Mouse (Mus musculus) cerebellum, adult 11-12 months (tissue): ENCODE data around the gene Ssna1.

Experiments
- DNase-seq: peaks from one replicate; pipeline ENCODE4 v3.0.0; 2022

The Ssna1 gene

GRCm38 (mm10) chr2:25271827-25272511 is at the start of gene Ssna1, which contains the start of gene Anapc2:
Gene Ssna1, minus strand, starts transcription at chr2:25272438.
Gene Anapc2, plus strand, starts transcription at chr2:25272478.
- peak; percentile 96 for DNase-seq

DNA sequence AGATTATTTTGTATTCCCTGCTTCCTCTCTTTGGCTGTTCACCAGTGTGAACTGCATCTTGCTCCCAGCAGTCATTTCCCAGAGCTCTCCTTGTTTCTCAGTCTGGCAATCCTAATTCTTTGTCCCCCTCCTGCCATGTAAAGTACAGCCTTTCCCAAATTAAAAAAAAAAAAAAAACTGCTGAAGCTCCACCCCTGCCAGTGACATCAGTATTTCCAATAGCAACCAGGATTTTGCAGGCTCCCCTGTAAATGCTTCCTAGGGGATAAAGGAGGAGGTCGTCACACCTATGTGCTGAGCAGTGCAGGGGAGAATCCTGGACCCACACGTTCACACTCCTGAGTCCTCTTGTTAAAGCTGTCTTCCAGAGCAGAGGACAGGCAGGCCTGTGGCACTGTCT is 47.8 kb upstream of the Ssna1 start:
- DNase-seq = no peak

DNA sequence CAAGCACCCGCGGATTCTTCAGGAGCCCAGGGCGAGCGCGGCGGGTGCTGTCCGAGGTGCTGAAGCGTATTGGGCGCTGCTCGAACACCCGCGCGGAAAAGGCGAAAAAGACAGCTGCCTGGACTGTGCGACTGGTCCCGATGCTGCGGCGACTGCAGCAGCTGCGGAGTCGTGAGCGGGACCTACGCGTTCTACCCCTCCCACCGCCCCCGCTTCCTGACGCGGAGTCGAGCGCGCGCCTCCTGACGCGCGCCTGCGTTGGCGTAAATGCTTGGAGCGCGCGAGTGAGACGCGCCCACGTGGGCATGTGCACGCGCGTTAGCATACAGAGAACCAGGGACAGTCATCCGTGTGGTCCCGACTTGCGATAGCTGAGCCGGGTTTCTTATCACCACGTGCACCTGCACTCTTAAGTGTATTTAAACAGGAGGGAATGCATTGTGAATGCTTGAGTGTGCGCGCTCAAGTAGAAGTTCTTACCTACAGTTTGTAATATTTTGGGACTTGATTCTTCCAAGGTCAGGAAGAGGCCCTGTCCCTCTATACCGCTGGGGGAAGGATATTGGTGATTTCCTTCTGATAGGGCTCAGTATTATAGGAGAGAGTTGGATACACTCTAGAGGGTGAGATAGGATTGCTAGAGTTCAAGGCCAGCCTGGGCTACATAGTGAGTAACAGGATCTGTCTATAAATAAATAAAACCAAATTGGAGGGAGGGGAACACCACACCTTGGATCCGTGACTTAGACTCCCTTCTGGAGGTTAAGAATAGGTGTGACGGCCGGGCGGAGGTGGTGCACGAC is 46.9 kb upstream of the Ssna1 start, which contains the start of gene Grin1:
Grin1 (minus strand) TSS at position 217 of the 803 bp plus-strand sequence.
- DNase-seq = peak; percentile 90

GRCm38 (mm10) chr2:25318119-25318966 is 46.1 kb upstream of the Ssna1 start:
- peak; percentile 77 for DNase-seq

DNA sequence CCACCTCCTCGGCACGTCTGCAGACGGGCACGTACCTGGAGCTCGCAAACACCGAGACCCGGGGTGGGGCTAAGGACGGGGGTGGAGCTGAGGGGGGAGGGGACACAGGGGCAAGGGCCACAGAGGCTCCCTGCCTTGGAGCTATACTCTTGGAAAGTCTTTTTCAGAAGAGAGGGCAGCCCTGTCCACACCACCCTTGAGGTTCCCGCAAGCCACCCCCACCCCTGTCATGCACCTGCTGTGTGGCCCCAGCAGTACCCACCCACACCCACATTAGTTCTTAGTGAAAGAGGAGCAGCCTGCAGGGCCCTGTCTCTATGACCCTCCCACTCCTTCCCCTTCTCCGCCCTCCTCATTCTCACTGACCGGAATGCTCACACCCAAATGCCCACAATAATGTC is 39.3 kb upstream of the Ssna1 start:
- DNase-seq = no peak

DNA sequence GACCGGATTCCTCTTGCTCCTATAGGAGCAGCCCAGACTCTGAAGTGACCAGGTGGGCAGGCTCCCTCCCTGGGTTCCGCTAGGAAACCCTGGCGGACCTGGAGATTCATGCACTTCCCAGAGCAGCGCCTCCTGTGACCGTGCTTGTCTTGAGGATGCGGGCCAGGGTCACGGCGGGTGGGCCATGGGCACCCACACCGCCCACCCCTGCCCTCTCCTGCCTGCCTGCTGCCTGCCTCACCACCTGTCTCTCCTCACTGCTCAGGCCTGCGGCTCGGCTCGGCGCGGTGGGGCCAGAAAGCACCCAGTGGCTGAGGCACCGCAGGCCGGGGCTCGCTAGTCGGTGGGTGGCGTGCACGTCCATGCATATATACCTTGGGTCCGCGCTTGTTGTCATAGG is 38.7 kb upstream of the Ssna1 start:
- DNase-seq = no peak

GRCm38 (mm10) chr2:25310180-25310579 is 37.9 kb upstream of the Ssna1 start:
- no peak for DNase-seq

- DNase-seq = no peak
Measured at GRCm38 (mm10) chr2:25305587-25306359, 33.5 kb upstream of the Ssna1 start.

- peak; percentile 51 for DNase-seq
Measured at GRCm38 (mm10) chr2:25304657-25305541, 32.7 kb upstream of the Ssna1 start.

DNA sequence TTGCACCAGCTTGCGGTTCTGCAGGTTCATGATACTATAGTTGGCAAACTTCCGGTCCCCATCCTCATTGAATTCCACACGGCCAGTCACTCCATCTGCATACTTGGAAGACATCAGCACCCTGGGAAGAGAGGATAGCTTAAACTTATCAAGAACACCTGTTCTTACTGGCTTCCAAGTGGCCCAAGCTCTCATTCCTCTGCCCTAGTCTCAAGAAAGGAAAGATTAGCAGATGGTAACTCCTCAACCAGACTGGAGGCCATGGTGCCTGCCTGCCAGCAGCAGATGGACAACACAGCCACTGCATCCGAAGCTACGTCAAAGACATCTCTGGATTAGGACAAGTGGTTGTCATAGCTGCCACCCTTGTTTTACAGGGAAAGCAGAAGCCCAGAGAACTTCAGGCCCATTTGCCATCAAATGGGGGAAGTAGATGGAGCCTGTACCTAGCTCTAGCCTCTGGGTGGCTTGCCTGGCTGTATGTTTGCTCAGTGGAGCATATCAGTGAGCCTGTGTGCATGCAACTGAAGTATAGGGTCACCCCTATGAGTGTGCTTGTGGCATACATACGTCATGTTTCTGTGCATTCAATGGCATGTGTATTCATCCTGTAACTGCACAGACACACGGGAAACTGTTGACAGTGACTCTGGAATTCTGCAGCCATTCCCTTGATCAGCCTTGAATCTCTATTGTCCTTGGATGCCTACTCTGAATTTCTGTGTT is 31.9 kb upstream of the Ssna1 start:
- DNase-seq = peak; percentile 90

DNA sequence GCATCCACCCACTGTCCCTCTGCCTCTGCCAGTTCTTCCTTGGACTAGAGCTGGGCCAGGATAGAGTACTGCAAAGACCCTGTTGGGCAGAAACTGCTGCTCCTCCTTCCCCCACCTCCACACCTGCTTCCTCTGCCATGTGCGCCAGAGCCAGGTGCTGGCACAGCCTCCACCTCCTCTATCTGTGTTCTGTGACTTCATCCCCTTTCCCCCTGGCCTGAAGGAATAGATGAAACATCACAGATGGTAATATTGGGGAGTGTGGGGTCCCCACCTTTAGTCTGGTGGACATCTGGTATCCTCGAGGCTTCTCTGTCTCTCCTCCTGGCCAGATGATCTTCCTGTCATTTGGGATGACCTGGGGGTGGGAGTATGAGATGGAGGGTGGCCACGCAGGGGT is 31.2 kb upstream of the Ssna1 start:
- no peak for DNase-seq

GRCm38 (mm10) chr2:25298046-25298445 is 25.8 kb upstream of the Ssna1 start:
- DNase-seq = peak; percentile 75

DNA sequence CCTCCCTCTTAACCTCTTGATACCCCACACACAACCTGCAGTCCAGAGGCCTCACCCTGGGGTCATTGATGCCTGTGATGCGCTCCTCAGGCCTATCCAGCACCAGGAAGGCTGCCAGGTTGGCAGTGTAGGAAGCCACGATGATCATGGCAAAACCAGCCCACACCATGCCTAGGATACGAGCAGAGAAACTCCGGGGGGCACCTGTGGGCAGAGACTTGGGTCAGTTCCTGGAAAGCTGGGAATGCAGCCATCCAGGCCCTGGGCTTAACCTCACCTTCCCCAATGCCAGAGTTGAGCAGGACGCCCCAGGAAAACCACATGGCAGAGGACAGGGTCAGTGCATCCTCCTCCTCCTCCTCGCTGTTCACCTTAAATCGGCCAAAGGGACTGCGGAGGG is 24.9 kb upstream of the Ssna1 start:
- no peak for DNase-seq

DNA sequence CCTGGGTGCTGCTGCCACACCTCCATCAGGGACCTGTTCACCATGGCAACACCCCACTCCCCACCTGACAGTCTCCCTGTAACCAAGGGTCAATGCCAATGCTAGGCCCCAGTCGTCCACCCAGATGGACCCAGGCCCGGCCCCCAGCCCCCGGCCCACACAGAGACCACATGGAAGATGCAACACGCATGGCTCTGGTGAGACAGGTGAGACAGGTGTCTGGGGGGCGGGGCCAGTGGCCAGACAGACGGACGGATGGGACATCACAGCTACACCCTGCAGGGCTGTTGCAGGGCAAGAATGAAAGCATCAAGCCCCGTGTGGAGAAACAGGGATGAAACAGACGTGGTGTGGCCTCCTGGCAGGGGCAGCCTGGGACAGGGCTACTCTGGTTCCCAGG is 21.5 kb upstream of the Ssna1 start:
- DNase-seq = peak; percentile 69

DNA sequence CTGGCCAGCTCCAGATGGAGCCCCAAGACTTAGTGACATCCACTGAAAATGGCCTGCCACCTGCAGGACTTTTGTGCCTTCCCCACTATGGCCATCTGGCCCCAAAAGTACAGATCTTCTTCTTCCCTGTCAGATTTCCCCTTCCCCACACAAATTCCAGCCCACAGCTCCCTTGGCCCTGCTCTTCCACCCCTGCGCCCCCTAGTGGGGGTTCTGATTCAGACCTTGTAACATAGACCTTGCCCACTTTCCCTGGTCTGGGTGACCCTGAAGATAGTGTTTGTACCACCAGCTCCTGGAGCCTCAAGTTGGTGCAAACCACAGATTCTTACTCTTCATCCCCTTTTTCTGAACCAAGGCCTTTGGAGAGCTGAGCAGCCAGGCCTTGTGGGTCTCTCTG is 20.6 kb upstream of the Ssna1 start:
- peak; percentile 74 for DNase-seq

- peak; percentile 51 for DNase-seq
Measured at GRCm38 (mm10) chr2:25292054-25292544, 19.9 kb upstream of the Ssna1 start.

- peak; percentile 65 for DNase-seq
Measured at GRCm38 (mm10) chr2:25291184-25292053, 19.2 kb upstream of the Ssna1 start.

- peak; percentile 78 for DNase-seq
Measured at GRCm38 (mm10) chr2:25290816-25291130, 18.5 kb upstream of the Ssna1 start.

- peak; percentile 81 for DNase-seq
Measured at GRCm38 (mm10) chr2:25290101-25290815, 18.0 kb upstream of the Ssna1 start.
